Mouse (Mus musculus) midbrain, embryonic 14.5 days (tissue): ENCODE data around the gene Sh3rf3. TPM values are rescaled to one million over a fixed set of nuclear protein-coding genes. Genes with fewer than 3 reads are reported as not detected.

Experiments used
- ATAC-seq: fragments of 200-750 bp; cut with Nextera tagmentation; 2 replicates; pipeline ENCODE4 v1.8.0; 2017; ENCODE audit warnings: moderate number of reproducible peaks, moderate library complexity; ENCODE audit not compliant: low FRiP score, low TSS enrichment
- DNase-seq: peaks from one replicate; pipeline ENCODE4 v3.0.0-alpha.2; 2015
- H3K27ac ChIP-seq: fragments of 300-500 bp; sonication (generic); replicated peaks from 2 replicates; pipeline ENCODE4 v1.5.1; 2014; ENCODE audit warnings: mild to moderate bottlenecking, low read depth, low read length, moderate library complexity
- H3K27me3 ChIP-seq: fragments of 300-500 bp; sonication (generic); 2 replicates; pipeline ENCODE4 v1.6.1; 2014; ENCODE audit warnings: low read length, control low read depth, mixed read lengths; ENCODE audit not compliant: control insufficient read depth, insufficient read depth
- H3K36me3 ChIP-seq: fragments of 300-500 bp; sonication (generic); 2 replicates; pipeline ENCODE4 v1.6.1; 2014; ENCODE audit warnings: low read length, control low read depth; ENCODE audit not compliant: control insufficient read depth, insufficient read depth
- H3K4me1 ChIP-seq: fragments of 300-500 bp; sonication (generic); 2 replicates; pipeline ENCODE4 v1.6.1; 2014; ENCODE audit warnings: mild to moderate bottlenecking, antibody characterized with exemption, low read length, control low read depth; ENCODE audit not compliant: control insufficient read depth, insufficient read depth
- H3K4me2 ChIP-seq: fragments of 300-500 bp; sonication (generic); 2 replicates; pipeline ENCODE4 v1.6.1; 2014; ENCODE audit warnings: mild to moderate bottlenecking, low read length, moderate library complexity
- H3K4me3 ChIP-seq: fragments of 300-500 bp; sonication (generic); replicated peaks from 2 replicates; pipeline ENCODE4 v1.5.1; 2014; ENCODE audit warnings: low read depth, low read length
- H3K9ac ChIP-seq: fragments of 300-500 bp; sonication (generic); replicated peaks from 2 replicates; pipeline ENCODE4 v1.6.1; 2014; ENCODE audit warnings: mild to moderate bottlenecking, low read length, moderate library complexity
- H3K9me3 ChIP-seq: fragments of 300-500 bp; sonication (generic); 2 replicates; pipeline ENCODE4 v1.6.1; 2016; ENCODE audit warnings: low read length, control low read depth, mixed read lengths; ENCODE audit not compliant: control insufficient read depth
- WGBS: fragments of 180-500 bp; shearing (Covaris S2); extraction: QIAGEN DNeasy Blood & Tissue Kit; methylation state at CpG from one replicate; pipeline ENCODE4 v1.1.7; 2014; 5-methylcytosine and 5-hydroxymethylcytosine counted together
- polyA plus RNA-seq: library from polyadenylated mRNA; unstranded; fragments of >200 nt; fragmentation: Nextera tagmentation; extraction: Ambion mirVana; gene quantifications from 2 replicates; pipeline ENCODE4 v1.2.1, GENCODE M21; 2014

Gene Sh3rf3
- polyA plus RNA-seq, 1 experiment from 2014 or later: 2.4 TPM

GRCm38 (mm10) chr10:58864735-58865134, 51.6 kb downstream of the Sh3rf3 start:
- Histone ChIP-seq H3K4me1 (no peaks in the 10 kb centered on the region), H3K27me3 (no peaks in the 10 kb centered on the region), H3K27ac (no peak overlapping the region), H3K4me2 (no peak overlapping the region), H3K4me3 (no peak overlapping the region), H3K9ac (no peak overlapping the region), H3K36me3 (no peaks in the 10 kb centered on the region), H3K9me3 (no peaks in the 10 kb centered on the region)
- WGBS: 58% methylated on average over 2 of the region's 2 CpGs
- ATAC-seq (no peak), DNase-seq (no peak)

DNA sequence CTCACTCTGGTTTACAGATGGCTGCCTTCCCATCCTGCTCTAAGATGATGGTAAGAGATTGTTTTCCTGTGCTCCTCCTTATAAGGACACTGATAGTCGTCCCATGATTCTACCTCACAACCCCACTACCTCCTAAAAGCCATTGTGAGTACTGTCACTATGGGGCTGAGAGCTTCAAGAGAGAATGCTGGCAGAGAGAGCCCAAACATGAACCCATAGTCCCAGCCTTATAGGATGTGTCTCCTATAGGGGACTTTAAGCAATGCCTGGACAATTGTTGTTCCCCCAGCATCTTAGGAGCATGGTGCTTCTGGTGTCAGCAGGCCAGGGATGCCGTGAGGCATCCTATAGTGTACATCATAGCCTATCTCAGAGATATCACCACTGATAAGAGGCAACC, 54.4 kb downstream of the Sh3rf3 start:
- Histone ChIP-seq H3K9ac (no peak overlapping the region), H3K4me1 (peaks cover 8% of the 10 kb centered on the region), H3K4me3 (no peak overlapping the region), H3K4me2 (no peak overlapping the region), H3K27me3 (no peaks in the 10 kb centered on the region), H3K36me3 (no peaks in the 10 kb centered on the region), H3K27ac (no peak overlapping the region), H3K9me3 (no peaks in the 10 kb centered on the region)
- DNase-seq: no peak
- WGBS: 87% methylated on average over 2 of the region's 2 CpGs
- ATAC-seq: no peak

DNA sequence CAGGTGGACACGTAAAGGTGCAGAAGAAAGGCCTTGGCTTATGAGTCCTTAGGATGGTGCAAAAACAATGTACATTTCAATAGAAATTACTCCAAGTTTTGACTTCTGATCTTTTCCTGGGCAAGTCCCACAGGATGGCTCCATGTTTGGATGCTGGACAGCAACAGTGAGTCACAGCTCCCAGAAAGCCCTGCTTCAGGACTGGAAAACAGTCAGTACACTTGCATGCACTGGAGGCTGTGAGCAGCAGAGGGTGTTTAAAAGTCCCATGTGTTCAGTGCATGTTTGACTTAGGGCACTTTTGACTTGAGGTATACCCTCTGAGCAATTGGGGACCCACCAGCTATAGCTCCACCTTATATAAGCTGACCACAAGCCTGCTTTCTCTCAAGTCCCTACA, 56.7 kb downstream of the Sh3rf3 start:
- DNase-seq (no peak), ATAC-seq (no peak)
- H3K4me2 ChIP-seq: no peak overlapping the region
- no peak overlapping the region for H3K27ac ChIP-seq
- H3K4me3 ChIP-seq: no peak overlapping the region
- no peak overlapping the region for H3K9ac ChIP-seq
- H3K36me3 ChIP-seq: no peaks in the 10 kb centered on the region
- H3K27me3 ChIP-seq: no peaks in the 10 kb centered on the region
- H3K9me3 ChIP-seq: no peaks in the 10 kb centered on the region
- peaks cover 8% of the 10 kb centered on the region for H3K4me1 ChIP-seq
- 95% methylated on average over 1 of the region's 1 CpGs for WGBS

DNA sequence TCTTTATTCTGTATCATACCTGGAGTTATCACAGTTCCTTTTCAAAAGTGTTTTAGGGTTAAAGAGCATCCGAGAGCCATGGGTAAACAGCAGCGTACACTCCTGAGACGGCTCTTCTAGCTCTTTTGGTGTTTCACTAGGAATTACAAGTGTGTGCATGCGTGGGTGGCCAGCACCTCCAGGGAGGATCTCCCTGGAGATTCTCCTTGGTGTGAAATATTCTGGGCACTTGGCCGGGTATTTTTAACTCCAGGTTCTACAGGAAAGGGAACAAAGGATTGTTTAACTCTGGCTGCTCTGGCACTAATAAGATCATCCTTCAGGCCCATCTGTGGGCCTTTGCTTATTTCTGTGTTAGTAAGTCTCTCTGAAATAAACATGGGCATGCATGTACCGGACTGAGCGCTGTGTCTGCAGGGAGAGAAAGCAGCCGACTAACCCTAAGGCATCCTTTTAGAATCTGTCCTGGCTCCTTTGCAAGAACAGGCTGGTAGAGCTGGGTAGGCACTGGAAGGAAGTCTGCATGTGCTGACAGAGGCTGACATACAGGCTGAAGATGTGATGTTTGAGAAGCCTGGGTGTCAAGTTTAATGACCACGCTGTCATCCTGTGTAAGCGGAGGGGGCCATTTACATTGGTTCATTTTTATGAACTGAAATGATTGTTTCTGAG, 58.1 kb downstream of the Sh3rf3 start:
- no peak overlapping the region for H3K4me3 ChIP-seq
- no peaks in the 10 kb centered on the region for H3K9me3 ChIP-seq
- H3K27ac ChIP-seq: peak overlapping the region; percentile 64
- H3K4me2 ChIP-seq: no peak overlapping the region
- 65% methylated on average over 10 of the region's 10 CpGs for whole genome bisulfite sequencing
- no peak overlapping the region for H3K9ac ChIP-seq
- H3K4me1 ChIP-seq: peaks cover 8% of the 10 kb centered on the region
- ATAC-seq (no peak), DNase-seq (peak; percentile 37)
- H3K36me3 ChIP-seq: no peaks in the 10 kb centered on the region
- H3K27me3 ChIP-seq: no peaks in the 10 kb centered on the region

DNA sequence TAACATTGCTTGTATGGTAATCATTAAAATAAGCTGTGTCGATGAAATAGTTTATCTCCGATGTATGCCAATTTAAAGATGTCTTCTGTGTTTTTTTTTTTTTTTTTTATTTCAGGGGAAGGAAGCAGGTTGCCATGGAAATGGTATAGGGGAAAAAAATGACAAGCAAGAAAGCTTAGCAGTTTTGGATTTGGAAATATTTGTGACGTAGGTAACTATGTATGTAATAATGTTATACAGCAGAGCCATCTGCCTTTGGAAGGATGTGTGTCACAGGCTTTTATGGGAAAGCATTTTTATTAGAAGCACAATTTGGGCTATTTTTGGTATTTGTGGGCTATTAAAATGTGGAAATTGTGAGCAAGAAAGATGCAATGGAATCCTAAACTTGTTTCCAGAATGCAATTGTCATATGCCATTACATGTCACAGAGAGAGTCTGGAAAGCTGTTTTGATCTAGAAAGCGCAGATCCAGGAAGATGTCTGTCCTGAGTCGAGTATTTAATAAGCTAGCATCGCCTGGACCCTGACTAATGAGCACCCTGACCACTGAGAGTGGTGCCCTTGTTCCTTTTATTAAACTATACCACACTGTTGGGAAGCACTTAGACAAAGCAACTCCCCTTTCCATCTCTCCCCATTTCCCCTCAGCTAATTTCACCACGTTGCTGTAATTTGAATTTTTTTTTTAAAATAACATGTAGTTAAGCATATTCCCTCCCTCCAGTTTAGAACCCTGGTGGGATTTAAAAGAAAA, 58.8 kb downstream of the Sh3rf3 start:
- Histone ChIP-seq H3K4me1 (peaks cover 8% of the 10 kb centered on the region), H3K9me3 (no peaks in the 10 kb centered on the region), H3K9ac (no peak overlapping the region), H3K4me3 (no peak overlapping the region), H3K4me2 (no peak overlapping the region), H3K27me3 (no peaks in the 10 kb centered on the region), H3K36me3 (no peaks in the 10 kb centered on the region), H3K27ac (peak overlapping the region; percentile 64)
- peak; percentile 50 for DNase-seq
- no peak for ATAC-seq
- WGBS: 70% methylated on average over 7 of the region's 7 CpGs

DNA sequence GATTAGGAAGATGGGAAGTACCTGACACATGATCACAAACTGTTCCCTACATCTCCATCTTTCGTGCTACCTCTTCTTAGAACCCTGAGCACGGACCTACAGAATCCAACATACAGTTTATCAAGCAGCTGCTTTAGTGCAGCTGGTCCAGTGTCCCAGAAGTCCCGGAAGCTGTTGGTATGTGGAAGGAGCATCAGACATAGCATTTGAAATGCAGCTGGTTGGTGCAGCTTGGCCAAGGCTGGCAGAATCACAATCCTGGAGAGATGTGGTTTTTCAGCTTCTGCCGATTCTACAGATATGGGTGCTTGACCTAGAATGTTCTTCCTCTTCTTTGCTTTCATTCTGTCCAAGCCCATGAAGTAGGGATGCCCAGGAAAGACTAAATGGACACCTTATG, 64.7 kb downstream of the Sh3rf3 start:
- H3K9ac ChIP-seq: no peak overlapping the region
- H3K27ac ChIP-seq: no peak overlapping the region
- WGBS: 91% methylated on average over 4 of the region's 4 CpGs
- no peaks in the 10 kb centered on the region for H3K9me3 ChIP-seq
- no peaks in the 10 kb centered on the region for H3K27me3 ChIP-seq
- ATAC-seq (no peak), DNase-seq (no peak)
- no peaks in the 10 kb centered on the region for H3K4me1 ChIP-seq
- no peak overlapping the region for H3K4me3 ChIP-seq
- no peaks in the 10 kb centered on the region for H3K36me3 ChIP-seq
- no peak overlapping the region for H3K4me2 ChIP-seq

- Histone ChIP-seq H3K9me3 (no peaks in the 10 kb centered on the region), H3K27ac (no peak overlapping the region), H3K4me2 (no peak overlapping the region), H3K27me3 (no peaks in the 10 kb centered on the region), H3K4me1 (no peaks in the 10 kb centered on the region), H3K36me3 (no peaks in the 10 kb centered on the region), H3K9ac (no peak overlapping the region), H3K4me3 (no peak overlapping the region)
- ATAC-seq (no peak), DNase-seq (no peak)
- WGBS: 97% methylated on average over 4 of the region's 4 CpGs
Measured at GRCm38 (mm10) chr10:58878636-58879035, 65.5 kb downstream of the Sh3rf3 start.

- H3K27me3 ChIP-seq: no peaks in the 10 kb centered on the region
- no peak overlapping the region for H3K4me3 ChIP-seq
- H3K4me1 ChIP-seq: no peaks in the 10 kb centered on the region
- H3K9ac ChIP-seq: no peak overlapping the region
- no peak overlapping the region for H3K27ac ChIP-seq
- ATAC-seq: no peak
- no peak overlapping the region for H3K4me2 ChIP-seq
- H3K36me3 ChIP-seq: no peaks in the 10 kb centered on the region
- 83% methylated on average over 2 of the region's 2 CpGs for WGBS
- no peaks in the 10 kb centered on the region for H3K9me3 ChIP-seq
- DNase-seq: no peak
Measured at GRCm38 (mm10) chr10:58882741-58883140, 69.6 kb downstream of the Sh3rf3 start.

DNA sequence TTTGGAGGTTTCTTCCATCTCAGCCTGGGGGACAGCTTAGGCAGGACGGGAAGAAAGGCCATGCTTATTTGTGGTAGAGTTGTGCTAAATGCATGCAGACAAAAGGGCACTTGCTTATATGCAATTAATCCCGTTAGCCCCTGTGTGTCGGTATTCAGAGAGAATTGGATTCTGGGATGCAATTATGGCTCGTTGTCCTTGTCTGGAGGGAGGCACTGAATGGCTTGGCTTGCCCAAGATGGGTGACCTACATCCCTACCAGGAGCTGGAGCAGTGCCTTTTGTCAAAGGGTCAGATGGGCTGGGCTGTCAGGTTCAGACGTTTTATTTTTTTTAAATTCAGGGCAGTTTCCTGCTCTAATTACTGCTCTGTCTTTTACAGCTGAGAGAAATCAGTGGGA, 72.2 kb downstream of the Sh3rf3 start:
- Histone ChIP-seq H3K36me3 (no peaks in the 10 kb centered on the region), H3K9ac (no peak overlapping the region), H3K4me1 (no peaks in the 10 kb centered on the region), H3K27me3 (no peaks in the 10 kb centered on the region), H3K9me3 (no peaks in the 10 kb centered on the region), H3K27ac (no peak overlapping the region), H3K4me3 (no peak overlapping the region), H3K4me2 (no peak overlapping the region)
- ATAC-seq (no peak), DNase-seq (no peak)
- whole genome bisulfite sequencing: 28% methylated on average over 5 of the region's 5 CpGs
